Mouse (Mus musculus) thymus, adult 2 months (tissue): ENCODE measurements around the gene Il11. TPM values are rescaled to one million over a fixed set of nuclear protein-coding genes. Genes with fewer than 3 reads are reported as not detected.
"Not testable (repeated sequence)": the region's sequence is repeated elsewhere in the genome, so short reads cannot be mapped to it uniquely, and the experiment has no call there.

Experiments
- DNase-seq: peaks from one replicate; pipeline ENCODE4 v3.0.0; 2021
- H3K27ac ChIP-seq: fragments of 200-500 bp; 2 replicates; pipeline ENCODE4 v1.5.1; 2012; ENCODE audit warnings: low read length, control low read depth; ENCODE audit not compliant: control insufficient read depth, insufficient read depth
- H3K27me3 ChIP-seq: fragments of 200-500 bp; 2 replicates; pipeline ENCODE4 v1.6.1; 2012; ENCODE audit warnings: mild to moderate bottlenecking, low read length, moderate library complexity, mixed read lengths; ENCODE audit not compliant: control insufficient read depth, insufficient read depth
- H3K36me3 ChIP-seq: fragments of 200-500 bp; 2 replicates; pipeline ENCODE4 v1.6.1; 2012; ENCODE audit warnings: mild to moderate bottlenecking, low read length, moderate library complexity; ENCODE audit not compliant: control insufficient read depth, insufficient read depth
- H3K4me1 ChIP-seq: fragments of 200-500 bp; replicated peaks from 2 replicates; pipeline ENCODE4 v1.6.1; 2012; ENCODE audit warnings: low read length; ENCODE audit not compliant: control insufficient read depth, insufficient read depth
- H3K4me3 ChIP-seq: fragments of 200-500 bp; 2 replicates; pipeline ENCODE4 v1.5.1; 2012; ENCODE audit warnings: mild to moderate bottlenecking, low read length, control low read depth, moderate library complexity; ENCODE audit not compliant: control insufficient read depth, insufficient read depth
- CTCF ChIP-seq: fragments of 200-500 bp; IDR thresholded peaks from 2 replicates; pipeline ENCODE4 v1.5.1; 2012; ENCODE audit warnings: mild to moderate bottlenecking, control low read depth, low read length, moderate library complexity, borderline replicate concordance; ENCODE audit not compliant: control insufficient read depth, poor library complexity, insufficient read depth; ENCODE audit errors: extremely low read depth
- POLR2A ChIP-seq: fragments of 200-500 bp; IDR thresholded peaks from 2 replicates; pipeline ENCODE4 v1.6.1; 2012; ENCODE audit warnings: mild to moderate bottlenecking, low read length, control low read depth, moderate library complexity; ENCODE audit not compliant: control insufficient read depth, poor library complexity, insufficient read depth; ENCODE audit errors: extremely low read depth
- WGBS: fragments of 180-500 bp; shearing (Covaris S2); methylation state at CpG from one replicate; pipeline ENCODE4 v1.1.7; 2018; 5-methylcytosine and 5-hydroxymethylcytosine counted together
- polyA plus RNA-seq: library from polyadenylated mRNA; depleted of rRNA; stranded (reverse); fragments of >200 nt; gene quantifications from 2 replicates; pipeline ENCODE4 v1.2.3, GENCODE M21; 2012; rRNA removed

Gene Il11
- 0.13 and 0.32 TPM in 2 replicates for polyA plus RNA-seq

DNA sequence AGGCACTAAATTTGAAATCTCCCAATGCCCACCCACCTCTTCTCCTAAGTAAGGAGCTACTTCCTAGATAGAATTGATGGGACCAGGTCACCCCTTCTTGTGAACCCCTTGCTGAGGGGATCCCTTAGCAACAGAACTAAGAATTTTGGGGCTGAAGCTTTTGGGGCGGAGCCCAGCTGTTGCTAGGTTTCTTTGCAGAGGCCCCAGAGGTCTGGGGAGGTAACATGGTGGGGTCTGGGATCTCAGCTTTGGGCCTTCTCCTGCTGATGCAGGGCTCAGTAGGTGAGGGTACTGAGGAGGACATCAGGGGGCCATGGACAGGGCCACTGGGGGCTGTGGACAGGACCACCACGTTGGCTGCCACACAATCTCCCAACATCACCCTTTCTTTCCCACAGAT is at the start of gene Il11, which contains the start of gene Tmem190:
Gene Il11, minus strand, starts transcription at position 101 of the 400 bp plus-strand sequence.
Gene Tmem190, plus strand, starts transcription at position 179 of the 400 bp plus-strand sequence.
- WGBS: 86% methylated on average over 2 of the region's 2 CpGs
- H3K4me1 ChIP-seq: no peaks in the 10 kb centered on the region
- no peak for TF ChIP-seq POLR2A
- no peak for TF ChIP-seq CTCF
- H3K27ac ChIP-seq: no peak within 1 kb of the TSS
- H3K27me3 ChIP-seq: no peaks in the 10 kb centered on the region; the same call in 1 of the 2 replicates
- no peak for DNase-seq
- no peak within 1 kb of the TSS for H3K4me3 ChIP-seq
- no peaks in the 10 kb centered on the region for H3K36me3 ChIP-seq

GRCm38 (mm10) chr7:4830476-4830875 is 47.8 kb upstream of the Il11 start:
- no peaks in the 10 kb centered on the region for H3K4me1 ChIP-seq
- DNase-seq: no peak
- no peak for TF ChIP-seq CTCF
- no peak for TF ChIP-seq POLR2A
- H3K27ac ChIP-seq: no peak overlapping the region
- H3K27me3 ChIP-seq: peaks cover 4% of the 10 kb centered on the region; the same call in 1 of the 2 replicates
- no peak overlapping the region for H3K4me3 ChIP-seq
- 18% methylated on average over 12 of the region's 12 CpGs for WGBS
- H3K36me3 ChIP-seq: no peaks in the 10 kb centered on the region

GRCm38 (mm10) chr7:4825365-4825764 is 42.7 kb upstream of the Il11 start:
- Histone ChIP-seq H3K4me3 (no peak overlapping the region), H3K27ac (no peak overlapping the region), H3K27me3 (no peaks in the 10 kb centered on the region), H3K4me1 (no peaks in the 10 kb centered on the region), H3K36me3 (no peaks in the 10 kb centered on the region)
- no peak for DNase-seq
- 64% methylated on average over 4 of the region's 4 CpGs for WGBS
- TF ChIP-seq CTCF: no peak
- TF ChIP-seq POLR2A: no peak

- 91% methylated on average over 6 of the region's 6 CpGs for WGBS
- no peak overlapping the region for H3K27ac ChIP-seq
- DNase-seq: no peak
Observed at GRCm38 (mm10) chr7:4822162-4822907, 39.7 kb upstream of the Il11 start.

GRCm38 (mm10) chr7:4821690-4822089 is 39.0 kb upstream of the Il11 start:
- 93% methylated on average over 4 of the region's 4 CpGs for WGBS
- DNase-seq: no peak
- Histone ChIP-seq H3K27me3 (no peaks in the 10 kb centered on the region), H3K4me1 (peaks cover 7% of the 10 kb centered on the region), H3K4me3 (no peak overlapping the region), H3K27ac (no peak overlapping the region), H3K36me3 (no peaks in the 10 kb centered on the region)
- no peak for TF ChIP-seq CTCF
- TF ChIP-seq POLR2A: no peak

More at GRCm38 (mm10) chr7:4822162-4822907, 39.7 kb upstream of the Il11 start:
- Histone ChIP-seq H3K27me3 (no peaks in the 10 kb centered on the region), H3K4me3 (no peak overlapping the region), H3K4me1 (peaks cover 4% of the 10 kb centered on the region; the same call in 1 of the 2 replicates), H3K36me3 (no peaks in the 10 kb centered on the region)
- TF ChIP-seq CTCF (no peak), POLR2A (no peak)

- peaks cover 10% of the 10 kb centered on the region for H3K4me1 ChIP-seq
- not testable (repeated sequence) for H3K4me3 ChIP-seq, H3K27ac ChIP-seq, DNase-seq, H3K36me3 ChIP-seq, H3K27me3 ChIP-seq
- WGBS: 96% methylated on average over 7 of the region's 7 CpGs
Observed at GRCm38 (mm10) chr7:4820925-4821324, 38.3 kb upstream of the Il11 start.

DNA sequence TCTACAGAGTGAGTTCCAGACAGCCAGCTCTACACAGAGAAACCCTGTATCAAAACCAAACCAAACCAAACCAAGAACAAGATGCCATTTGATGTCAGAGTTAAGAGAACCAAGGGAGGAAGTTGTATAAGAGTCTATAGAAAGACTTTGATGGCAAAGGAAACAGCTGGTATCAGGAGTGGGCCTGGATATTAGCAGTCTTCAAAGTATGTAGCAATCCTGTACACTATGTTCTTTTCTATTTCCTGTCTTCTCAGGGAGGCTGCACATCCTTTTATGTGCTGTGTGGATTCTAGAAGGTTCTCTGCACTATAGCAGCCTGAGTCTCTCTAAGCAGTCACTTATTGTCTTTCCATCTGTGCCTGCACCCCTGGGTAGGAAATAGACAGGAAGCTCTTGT is 33.9 kb upstream of the Il11 start:
- Histone ChIP-seq H3K4me3 (no peak overlapping the region), H3K4me1 (peaks cover 16% of the 10 kb centered on the region), H3K27me3 (no peaks in the 10 kb centered on the region), H3K27ac (peak overlapping the region; percentile 71), H3K36me3 (no peaks in the 10 kb centered on the region)
- TF ChIP-seq POLR2A (no peak), CTCF (no peak)
- peak; percentile 20 for DNase-seq
